In genomic region chr3:127161085-127161837, GRCm38 (mm10) we compare ENCODE assay signal across 7 mouse cellular contexts.
DNase-seq lines count a peak whose midpoint lies in the region; ATAC-seq lines count a peak whose summit lies in the region.

No protein-coding gene starts in this region.

- no peaks in the 10 kb centered on the region for H3K9me3 ChIP-seq in lung, embryonic 15.5 days
- no peaks in the 10 kb centered on the region for H3K9me3 ChIP-seq in embryonic facial prominence, embryonic 14.5 days (ENCODE audit: control insufficient read depth, low read length)
- no peaks in the 10 kb centered on the region for H3K9me3 ChIP-seq in limb, embryonic 10.5 days (replicated peaks)
- no peaks in the 10 kb centered on the region for H3K9me3 ChIP-seq in stomach, embryonic 14.5 days (ENCODE audit: control insufficient read depth, low read depth, low read length)

- peaks cover 29% of the 10 kb centered on the region for H3K27me3 ChIP-seq in lung, embryonic 15.5 days
- H3K27me3 ChIP-seq in embryonic facial prominence, embryonic 14.5 days (replicated peaks; ENCODE audit: control insufficient read depth, insufficient read depth, low read length): peaks cover 6% of the 10 kb centered on the region; the same call in 1 of the 2 replicates
- H3K27me3 ChIP-seq in limb, embryonic 10.5 days (ENCODE audit: low read depth, poor library complexity, severe bottlenecking): peaks cover 53% of the 10 kb centered on the region
- no peaks in the 10 kb centered on the region for H3K27me3 ChIP-seq in stomach, embryonic 14.5 days (ENCODE audit: control insufficient read depth, insufficient read depth, low read length)

- no peak overlapping the region for H3K27ac ChIP-seq in lung, embryonic 15.5 days
- no peak overlapping the region for H3K27ac ChIP-seq in embryonic facial prominence, embryonic 14.5 days (replicated peaks; ENCODE audit: low read depth, low read length)
- no peak overlapping the region for H3K27ac ChIP-seq in limb, embryonic 10.5 days
- H3K27ac ChIP-seq in stomach, embryonic 14.5 days (ENCODE audit: low read length): no peak overlapping the region

- no peak for ATAC-seq in lung, embryonic 15.5 days (ENCODE audit: borderline replicate concordance, extremely low read depth, low FRiP score, low TSS enrichment)
- no peak for ATAC-seq in embryonic facial prominence, embryonic 14.5 days (ENCODE audit: low read depth)
- peak; percentile 38; the same call in 1 of the 2 replicates for ATAC-seq in stomach, embryonic 14.5 days (ENCODE audit: insufficient number of reproducible peaks, insufficient read depth, low FRiP score, low read depth)

- no peaks in the 10 kb centered on the region for H3K36me3 ChIP-seq in lung, embryonic 15.5 days
- H3K36me3 ChIP-seq in embryonic facial prominence, embryonic 14.5 days (ENCODE audit: control insufficient read depth, insufficient read depth, low read length): no peaks in the 10 kb centered on the region
- no peaks in the 10 kb centered on the region for H3K36me3 ChIP-seq in limb, embryonic 10.5 days
- no peaks in the 10 kb centered on the region for H3K36me3 ChIP-seq in stomach, embryonic 14.5 days (ENCODE audit: control insufficient read depth, insufficient read depth, low read length)

- H3K4me2 ChIP-seq in lung, embryonic 15.5 days: peak overlapping the region; percentile 99
- H3K4me2 ChIP-seq in embryonic facial prominence, embryonic 14.5 days (ENCODE audit: low read depth, low read length): peak overlapping the region; percentile 92
- peak overlapping the region; percentile 96 for H3K4me2 ChIP-seq in stomach, embryonic 14.5 days (replicated peaks; ENCODE audit: low read depth, low read length)

- WGBS in lung, embryonic 15.5 days: 3% methylated on average over 23 of the region's 23 CpGs
- WGBS in embryonic facial prominence, embryonic 14.5 days: 5% methylated on average over 23 of the region's 23 CpGs
- WGBS in limb, embryonic 10.5 days: 5% methylated on average over 23 of the region's 23 CpGs
- WGBS in stomach, embryonic 14.5 days: 3% methylated on average over 23 of the region's 23 CpGs

- DNase-seq in lung, adult 18-20 months: no peak
- DNase-seq in embryonic facial prominence, embryonic 14.5 days (ENCODE audit: low spot score): peak; percentile 33
- no peak for DNase-seq in limb, embryonic 10.5 days (ENCODE audit: low spot score)
- DNase-seq in ovary, postnatal 10 days (ENCODE audit: low spot score): no peak
- DNase-seq in lung, postnatal 4 days: no peak

- peak overlapping the region; percentile 47 for H3K9ac ChIP-seq in lung, embryonic 15.5 days
- peak overlapping the region; percentile 58 for H3K9ac ChIP-seq in embryonic facial prominence, embryonic 14.5 days (ENCODE audit: low read depth, low read length)
- H3K9ac ChIP-seq in stomach, embryonic 14.5 days (replicated peaks; ENCODE audit: low read depth, low read length): no peak overlapping the region

- peak overlapping the region; percentile 57 for H3K4me3 ChIP-seq in lung, embryonic 15.5 days
- peak overlapping the region; percentile 49 for H3K4me3 ChIP-seq in embryonic facial prominence, embryonic 14.5 days (ENCODE audit: low read depth, low read length)
- H3K4me3 ChIP-seq in limb, embryonic 10.5 days: peak overlapping the region; percentile 73
- peak overlapping the region; percentile 49 for H3K4me3 ChIP-seq in stomach, embryonic 14.5 days (ENCODE audit: low read depth, low read length)

- peaks cover 17% of the 10 kb centered on the region for H3K4me1 ChIP-seq in lung, embryonic 15.5 days
- H3K4me1 ChIP-seq in embryonic facial prominence, embryonic 14.5 days (ENCODE audit: control insufficient read depth, insufficient read depth, low read length): peaks cover 7% of the 10 kb centered on the region; the same call in 1 of the 2 replicates
- H3K4me1 ChIP-seq in limb, embryonic 10.5 days: peaks cover 14% of the 10 kb centered on the region
- no peaks in the 10 kb centered on the region for H3K4me1 ChIP-seq in stomach, embryonic 14.5 days (ENCODE audit: control insufficient read depth, insufficient read depth, low read length)
